Mouse (Mus musculus) left cerebral cortex, adult 11 months (tissue): Measurements from ENCODE around the gene Lgmn.

ENCODE experiments used
- DNase-seq: peaks from one replicate; pipeline ENCODE4 v3.0.0; 2022; ENCODE audit warnings: low spot score

Gene Lgmn

DNA sequence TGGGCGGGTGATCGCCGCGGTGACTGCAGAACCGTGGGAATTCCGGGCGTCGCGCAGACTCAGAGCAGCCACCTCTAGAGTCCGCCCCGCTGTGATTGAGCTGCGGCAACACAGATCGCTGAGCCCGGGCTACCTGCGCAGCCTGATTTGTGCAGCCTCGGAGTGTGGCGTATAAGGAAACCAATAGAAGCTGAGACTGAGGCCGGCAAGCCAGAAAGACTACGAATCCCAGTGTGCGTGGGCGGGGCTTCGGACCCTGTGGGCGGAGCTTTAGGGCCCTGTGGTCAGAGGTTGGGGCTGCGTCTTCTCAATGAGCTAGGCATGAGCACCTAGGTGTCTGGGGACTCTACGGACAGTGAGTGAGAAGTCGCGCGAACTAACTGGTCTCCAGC lies at the start of gene Lgmn:
Gene Lgmn, minus strand, starts transcription at position 182 of the 392 bp plus-strand sequence.
- peak; percentile 99 for DNase-seq

- no peak for DNase-seq
Observed at GRCm38 (mm10) chr12:102484946-102485345, 45.3 kb upstream of the Lgmn start.

DNA sequence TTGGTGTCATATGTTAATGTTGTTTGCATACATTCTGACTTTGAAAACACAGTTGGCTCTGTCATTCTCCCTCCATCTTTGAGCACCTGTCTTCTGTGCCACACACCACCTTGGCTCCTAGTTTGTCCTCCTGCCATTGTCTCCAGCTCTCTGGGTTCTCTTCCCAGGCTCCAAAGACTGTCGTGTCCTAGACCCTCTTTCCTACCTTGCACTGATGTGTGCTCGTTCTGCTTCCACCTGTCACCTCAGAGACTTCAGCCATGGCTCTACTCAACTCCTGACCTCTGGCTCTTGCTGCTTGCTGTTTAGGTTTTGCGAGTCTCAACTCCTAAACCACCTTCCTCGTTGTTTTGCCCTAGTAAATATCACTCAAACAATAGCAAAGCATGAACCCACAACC lies 40.9 kb upstream of the Lgmn start:
- DNase-seq: no peak

- no peak for DNase-seq
Observed at GRCm38 (mm10) chr12:102474411-102474810, 34.8 kb upstream of the Lgmn start.

GRCm38 (mm10) chr12:102468894-102469764 lies 29.5 kb upstream of the Lgmn start, which contains the start of gene Golga5:
Gene Golga5 (plus strand): TSS chr12:102469135.
- DNase-seq: peak; percentile 95

DNA sequence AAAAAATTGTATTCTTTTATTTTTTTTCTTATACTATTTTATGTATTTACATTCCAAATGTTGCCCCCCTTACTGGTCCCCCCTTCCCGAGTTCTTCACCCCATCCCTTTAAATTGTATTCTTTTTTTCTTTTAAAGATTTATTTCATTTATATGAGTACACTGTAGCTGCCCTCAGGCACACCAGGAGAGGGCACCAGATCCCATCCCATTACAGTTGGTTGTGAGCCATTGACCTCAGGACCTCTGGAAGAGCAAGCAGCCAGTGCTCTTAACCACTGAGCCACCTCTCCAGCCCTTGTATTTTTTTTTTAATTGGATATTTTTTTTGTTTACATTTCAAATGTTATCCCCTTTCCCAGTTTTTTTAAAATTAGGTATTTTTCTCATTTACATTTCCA lies 28.5 kb upstream of the Lgmn start:
- no peak for DNase-seq

GRCm38 (mm10) chr12:102464650-102465049 lies 25.0 kb upstream of the Lgmn start:
- no peak for DNase-seq

DNA sequence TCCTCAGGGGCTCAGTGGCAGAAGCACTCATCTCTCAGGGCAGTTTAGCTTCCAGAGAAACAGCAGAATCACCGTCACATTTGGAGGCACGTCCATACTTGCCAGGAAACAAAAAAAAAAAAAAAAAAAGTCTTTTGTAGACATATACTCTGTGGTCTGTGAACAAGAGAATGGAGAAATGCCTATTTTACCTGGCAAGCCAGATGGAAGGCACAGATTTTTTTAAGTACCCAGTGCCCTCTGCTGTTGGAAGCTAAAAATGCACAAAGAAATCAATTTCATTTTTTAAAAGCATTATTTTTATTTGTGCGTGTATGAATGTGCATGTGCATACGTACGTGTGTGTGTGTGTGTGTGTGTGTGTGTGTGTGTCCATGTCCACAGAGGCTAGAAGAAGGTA lies 21.6 kb upstream of the Lgmn start:
- no peak for DNase-seq

DNA sequence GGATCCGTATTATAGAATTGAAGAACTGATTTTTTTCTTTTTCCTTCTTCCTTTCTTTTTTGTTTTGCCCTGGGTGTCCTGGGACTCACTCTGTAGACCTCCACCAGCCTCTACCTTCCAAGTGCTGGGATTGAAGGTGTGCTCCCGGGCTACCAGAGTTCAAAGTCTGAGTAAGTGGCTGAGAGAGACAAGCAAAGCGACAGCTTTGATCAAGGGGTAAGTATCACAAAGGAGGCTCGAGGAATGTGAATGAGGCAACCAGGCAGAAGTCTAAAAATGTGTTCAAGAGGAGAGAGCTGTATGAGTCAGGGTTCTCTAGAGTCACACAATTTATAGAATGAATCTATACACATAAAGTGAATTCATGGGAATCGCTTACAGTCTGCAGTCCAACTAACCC lies 20.4 kb upstream of the Lgmn start:
- no peak for DNase-seq

- no peak for DNase-seq
Observed at GRCm38 (mm10) chr12:102456467-102457193, 17.0 kb upstream of the Lgmn start.

GRCm38 (mm10) chr12:102453581-102453980 lies 14.0 kb upstream of the Lgmn start:
- no peak for DNase-seq

DNA sequence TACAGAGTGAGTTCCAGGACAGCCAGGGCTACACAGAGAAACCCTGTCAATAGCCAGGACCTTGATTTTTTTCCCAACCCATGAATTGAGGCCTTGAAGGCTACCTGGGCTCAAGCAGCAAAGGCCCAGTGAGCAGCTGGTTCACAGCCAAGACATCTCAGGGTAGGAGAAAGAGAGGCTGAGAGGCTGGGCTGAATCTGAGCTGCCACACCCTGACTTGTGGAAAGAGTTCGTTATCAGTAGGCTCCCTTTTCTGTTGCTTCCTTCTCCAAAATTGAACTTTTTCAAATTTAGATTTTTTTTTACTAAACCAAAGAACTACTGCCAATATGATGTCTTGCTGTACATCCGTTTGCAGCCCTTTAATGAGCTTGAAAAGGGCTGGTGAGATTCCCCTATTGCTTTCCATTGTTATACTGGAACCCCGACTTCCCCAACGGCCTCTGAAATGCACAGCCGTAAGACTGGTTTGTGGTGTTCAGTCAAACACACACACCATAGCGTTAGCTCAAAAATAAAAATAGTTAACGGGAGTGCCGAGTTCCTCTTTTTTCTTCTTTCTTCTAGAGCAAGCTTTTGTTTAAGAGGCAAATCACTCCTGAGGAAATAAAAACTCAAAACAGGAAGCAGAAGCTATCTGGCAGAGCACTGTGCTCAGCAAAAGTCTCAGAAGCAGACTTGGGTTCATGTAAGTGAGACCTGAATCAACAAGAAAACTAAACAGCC lies 11.7 kb upstream of the Lgmn start:
- no peak for DNase-seq

DNA sequence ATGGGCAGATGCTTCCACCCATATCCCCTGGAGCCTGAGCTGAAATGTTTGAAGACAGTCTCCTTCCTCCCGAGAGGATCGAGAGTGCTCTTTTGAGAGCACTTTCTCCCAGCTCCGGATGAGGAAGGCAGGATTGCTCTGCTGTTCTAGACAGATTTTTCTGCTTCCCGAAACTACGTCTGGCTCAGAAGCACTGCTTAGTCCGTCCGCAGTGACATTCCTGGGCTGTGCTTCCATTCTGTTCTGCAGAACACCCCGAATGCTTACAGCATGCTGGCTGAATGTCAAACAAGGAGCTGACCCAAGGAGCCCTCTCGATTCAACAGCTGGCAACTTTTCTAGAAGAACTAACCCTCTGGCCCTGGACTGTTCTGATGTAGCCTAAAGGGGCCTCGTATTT lies 10.8 kb upstream of the Lgmn start:
- DNase-seq: no peak

GRCm38 (mm10) chr12:102445436-102445835 lies 5.8 kb upstream of the Lgmn start:
- no peak for DNase-seq

GRCm38 (mm10) chr12:102443676-102444075 lies 4.1 kb upstream of the Lgmn start:
- no peak for DNase-seq

DNA sequence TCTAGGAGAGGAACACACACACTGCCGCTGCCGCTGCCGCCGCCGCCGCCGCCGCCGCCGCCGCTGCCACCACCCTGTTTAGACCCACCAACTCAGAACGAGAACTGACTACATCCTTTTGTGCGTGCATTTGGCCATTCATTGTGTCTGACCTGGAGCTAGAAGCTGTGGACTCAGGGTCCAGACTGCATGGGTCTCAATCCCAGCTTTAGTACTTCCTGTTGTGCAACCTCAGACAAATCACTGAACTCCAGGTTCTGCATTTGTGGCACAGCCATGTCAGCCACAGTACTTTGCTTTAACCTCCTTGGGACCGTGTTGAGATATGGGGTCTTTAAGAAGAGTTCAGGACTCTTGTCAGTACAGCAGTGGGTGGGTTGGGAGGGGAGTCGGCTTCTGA lies 3.0 kb upstream of the Lgmn start:
- DNase-seq: no peak

DNA sequence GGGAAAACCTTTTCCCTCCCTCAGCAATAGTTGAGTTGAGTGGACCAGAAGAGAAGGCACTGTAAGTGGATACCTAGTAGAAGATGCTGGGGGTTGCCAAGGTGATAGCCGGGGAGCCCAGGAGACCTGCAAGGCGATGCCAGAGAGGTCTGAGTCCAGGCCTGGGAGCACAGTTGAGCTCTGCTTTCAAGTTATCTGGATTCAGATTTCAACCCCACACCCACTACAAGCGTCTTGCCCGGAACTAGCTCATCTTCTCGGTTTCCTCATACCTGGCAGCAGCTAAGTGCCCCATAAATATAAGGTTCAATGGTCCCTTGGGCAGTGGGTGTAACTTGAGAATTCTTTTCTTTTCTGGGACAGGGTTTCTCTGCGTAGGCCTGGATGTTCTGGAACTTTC lies 1.5 kb upstream of the Lgmn start:
- no peak for DNase-seq

GRCm38 (mm10) chr12:102440551-102440950 lies 938 bp upstream of the Lgmn start:
- no peak for DNase-seq

GRCm38 (mm10) chr12:102438983-102439631 lies 506 bp downstream of the Lgmn start:
- no peak for DNase-seq

- DNase-seq: no peak
Observed at GRCm38 (mm10) chr12:102437952-102438351, 1.7 kb downstream of the Lgmn start.

DNA sequence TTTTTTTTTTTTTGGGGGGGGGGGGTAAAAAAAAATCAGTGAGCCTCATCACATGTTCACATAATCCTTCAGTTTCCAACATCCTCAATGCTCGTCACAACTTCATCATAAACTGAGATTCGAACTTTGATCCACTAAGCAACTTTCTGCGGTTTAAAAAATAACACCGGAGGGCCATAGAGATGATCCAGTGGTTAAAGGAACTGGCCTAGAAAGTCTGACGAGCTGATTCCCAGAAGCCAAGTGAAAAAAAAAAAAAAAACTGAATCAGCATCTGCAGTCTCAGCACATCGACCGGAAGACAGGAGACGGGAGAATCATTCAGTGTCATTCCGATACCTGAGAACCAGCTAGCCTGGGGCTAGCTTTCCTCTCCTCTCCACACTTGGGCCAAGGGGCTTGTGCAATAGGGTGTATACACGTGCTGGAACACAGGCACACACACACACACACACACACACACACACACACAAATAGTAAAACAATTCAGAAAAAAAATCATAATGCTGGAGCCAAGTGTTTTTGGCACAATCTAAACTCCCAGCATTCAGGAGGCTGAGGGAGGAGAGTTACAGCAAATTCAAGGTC lies 2.6 kb downstream of the Lgmn start:
- DNase-seq: no peak

DNA sequence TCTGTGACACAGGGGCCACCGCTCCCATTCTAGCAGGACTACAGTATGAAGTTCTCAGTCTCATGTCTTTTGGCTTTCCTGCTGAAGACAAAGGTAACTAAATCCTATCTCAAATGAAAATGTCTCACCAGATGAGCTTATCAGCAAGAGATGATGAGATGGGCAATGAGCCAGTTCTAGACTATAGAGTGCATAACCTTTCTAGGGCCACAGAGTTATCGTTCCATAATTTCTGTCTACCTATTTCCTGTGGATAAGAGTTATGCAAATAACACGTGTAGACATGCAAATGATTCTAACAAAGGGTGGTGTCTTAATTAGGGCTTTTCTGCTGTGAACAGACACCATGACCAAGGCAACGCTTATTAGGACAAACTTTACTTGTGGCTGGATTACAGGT lies 5.5 kb downstream of the Lgmn start:
- no peak for DNase-seq
